Mouse (Mus musculus) kidney, adult 2 months (tissue): ENCODE measurements at regions not wholly inside any gene's neighbourhood (a gene's known extent, or its start where the extent isn't known, plus 50 kb on each side); places are given as distances from the start of the nearest gene placed in this dataset.

Experiments used
- CTCF ChIP-seq: fragments of 200-500 bp; conservative IDR thresholded peaks from 2 replicates; pipeline ENCODE4 v1.5.1; 2011; ENCODE audit warnings: low read depth, mild to moderate bottlenecking, control low read depth, low read length, moderate library complexity, mixed read lengths; ENCODE audit not compliant: insufficient read depth, insufficient read length
- POLR2A ChIP-seq: fragments of 200-500 bp; IDR thresholded peaks from one replicate; pipeline ENCODE4 v1.6.1; 2011; ENCODE audit warnings: low read depth, low read length, control low read depth

DNA sequence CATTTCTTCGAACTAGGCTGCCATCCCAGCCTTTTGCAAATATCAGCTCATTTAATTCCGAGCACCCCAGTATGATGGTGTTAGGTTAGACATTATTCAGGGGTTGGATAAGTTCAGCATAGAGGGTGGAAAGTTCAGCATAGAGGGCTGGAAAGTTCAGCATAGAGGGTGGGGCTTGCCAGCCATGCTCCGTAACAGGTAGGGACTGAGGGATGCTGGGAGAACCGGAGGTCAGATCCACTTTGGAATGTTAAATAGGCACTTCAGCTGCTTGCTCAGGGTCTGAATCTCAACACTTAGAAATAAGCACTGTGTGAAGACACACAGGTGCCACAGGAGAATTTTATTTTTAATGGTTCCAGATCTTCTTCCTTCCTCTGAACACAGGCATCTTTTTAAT, 1170.9 kb upstream of the A1bg start:
- TF ChIP-seq CTCF (no peak), POLR2A (no peak)
